Mouse (Mus musculus) kidney, embryonic 14.5 days (tissue): ENCODE data around the gene Pld5. TPM values are rescaled to one million over a fixed set of nuclear protein-coding genes. Genes with fewer than 3 reads are reported as not detected.
"Not testable (repeated sequence)": the region's sequence is repeated elsewhere in the genome, so short reads cannot be mapped to it uniquely, and the experiment has no call there.

Experiments used
- ATAC-seq: fragments of 200-750 bp; cut with Nextera tagmentation; 2 replicates; pipeline ENCODE4 v1.8.0; 2017; ENCODE audit warnings: moderate number of reproducible peaks, mild to moderate bottlenecking, moderate TSS enrichment, moderate library complexity; ENCODE audit not compliant: low FRiP score, low TSS enrichment
- H3K27ac ChIP-seq: fragments of 300-500 bp; sonication (generic); 2 replicates; pipeline ENCODE4 v1.5.1; 2014; ENCODE audit warnings: low read depth, mild to moderate bottlenecking, low read length, moderate library complexity, mixed read lengths
- H3K27me3 ChIP-seq: fragments of 300-500 bp; sonication (generic); 2 replicates; pipeline ENCODE4 v1.6.1; 2014; ENCODE audit warnings: mild to moderate bottlenecking, low read length; ENCODE audit not compliant: control insufficient read depth, insufficient read depth
- H3K36me3 ChIP-seq: fragments of 300-500 bp; sonication (generic); 2 replicates; pipeline ENCODE4 v1.6.1; 2014; ENCODE audit warnings: low read length, mixed read lengths; ENCODE audit not compliant: control insufficient read depth, insufficient read depth
- H3K4me1 ChIP-seq: fragments of 300-500 bp; sonication (generic); 2 replicates; pipeline ENCODE4 v1.6.1; 2014; ENCODE audit warnings: low read length, mixed read lengths; ENCODE audit not compliant: control insufficient read depth, insufficient read depth
- H3K4me2 ChIP-seq: fragments of 300-500 bp; sonication (generic); replicated peaks from 2 replicates; pipeline ENCODE4 v1.6.1; 2014; ENCODE audit warnings: low read depth, mild to moderate bottlenecking, low read length
- H3K4me3 ChIP-seq: fragments of 300-500 bp; sonication (generic); 2 replicates; pipeline ENCODE4 v1.5.1; 2014; ENCODE audit warnings: mild to moderate bottlenecking, low read length
- H3K9ac ChIP-seq: fragments of 300-500 bp; sonication (generic); 2 replicates; pipeline ENCODE4 v1.6.1; 2014; ENCODE audit warnings: low read depth, mild to moderate bottlenecking, low read length, moderate library complexity
- H3K9me3 ChIP-seq: fragments of 300-500 bp; sonication (generic); 2 replicates; pipeline ENCODE4 v1.6.1; 2016; ENCODE audit warnings: low read length; ENCODE audit not compliant: control insufficient read depth
- WGBS: fragments of 180-500 bp; shearing (Covaris S2); extraction: QIAGEN DNeasy Blood & Tissue Kit; methylation state at CpG from one replicate; pipeline ENCODE4 v1.1.7; 2014; 5-methylcytosine and 5-hydroxymethylcytosine counted together
- polyA plus RNA-seq: library from polyadenylated mRNA; unstranded; fragments of >200 nt; fragmentation: Nextera tagmentation; extraction: Ambion mirVana; gene quantifications from 2 replicates; pipeline ENCODE4 v1.2.1, GENCODE M21; 2014

Gene Pld5
- polyA plus RNA-seq, 1 experiment from 2014 or later: 2.0 TPM

DNA sequence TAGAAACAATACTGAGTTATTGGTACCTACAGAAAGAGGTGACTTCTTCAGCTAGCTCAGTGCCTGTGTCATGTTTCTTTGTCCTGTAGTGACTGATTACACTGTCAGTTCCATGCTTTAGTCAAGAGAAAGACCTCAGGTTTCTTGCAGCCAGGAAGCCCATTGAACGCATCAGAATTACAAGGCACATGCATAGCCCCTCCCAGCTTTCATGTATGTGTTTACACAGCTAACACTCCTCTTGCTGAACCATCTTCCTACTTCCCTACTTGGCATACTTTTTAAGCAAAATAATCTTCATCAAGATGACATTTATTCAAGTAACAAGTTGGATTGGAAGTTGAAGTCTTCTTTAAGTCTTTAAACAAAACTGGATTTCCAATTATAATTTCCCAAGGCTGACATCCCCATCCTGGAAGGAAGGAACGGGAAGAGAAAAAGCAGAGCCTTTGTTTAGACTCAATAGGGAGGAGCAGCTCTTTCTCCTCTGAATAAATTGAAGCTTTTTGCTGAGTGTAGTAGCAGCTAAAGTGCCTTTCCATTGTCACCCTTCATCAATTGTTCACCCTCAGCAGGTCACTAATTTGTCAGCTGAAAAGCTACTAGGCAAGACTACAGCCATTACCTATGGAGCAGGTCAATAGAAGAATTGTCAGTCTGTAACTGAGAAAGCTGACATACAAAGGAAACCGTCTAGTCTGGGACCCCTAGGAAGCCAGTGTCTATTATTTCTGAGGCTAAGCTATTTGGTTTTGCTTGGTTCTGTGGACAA is 261.4 kb downstream of the Pld5 start:
- H3K4me2 ChIP-seq: no peak overlapping the region
- no peak overlapping the region for H3K9ac ChIP-seq
- no peaks in the 10 kb centered on the region for H3K36me3 ChIP-seq
- no peak for ATAC-seq
- H3K4me1 ChIP-seq: peaks cover 4% of the 10 kb centered on the region; the same call in 1 of the 2 replicates
- no peak overlapping the region for H3K27ac ChIP-seq
- H3K4me3 ChIP-seq: no peak overlapping the region
- WGBS: 48% methylated on average over 3 of the region's 3 CpGs
- no peaks in the 10 kb centered on the region for H3K27me3 ChIP-seq
- no peaks in the 10 kb centered on the region for H3K9me3 ChIP-seq

DNA sequence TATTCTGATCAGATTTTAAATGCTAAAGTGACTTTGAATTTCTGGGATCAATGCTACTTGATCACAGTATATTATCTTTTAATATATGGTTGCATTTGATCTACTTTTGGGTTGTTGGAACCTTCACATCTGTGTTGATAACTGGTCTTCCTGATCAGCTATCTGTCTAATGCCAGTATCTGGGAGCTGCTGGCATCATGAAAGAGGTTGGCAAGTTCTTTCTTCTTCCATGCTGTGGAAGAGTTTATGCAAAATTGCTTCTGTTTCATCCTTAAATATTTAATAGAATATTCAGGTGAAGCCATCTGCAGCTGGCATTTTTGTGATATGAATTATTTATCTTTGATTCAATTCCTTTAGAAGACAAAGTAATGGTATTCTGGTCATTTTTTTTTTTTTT is 263.6 kb downstream of the Pld5 start:
- no peak overlapping the region for H3K4me3 ChIP-seq
- no peaks in the 10 kb centered on the region for H3K36me3 ChIP-seq
- peaks cover 4% of the 10 kb centered on the region; the same call in 1 of the 2 replicates for H3K4me1 ChIP-seq
- H3K4me2 ChIP-seq: no peak overlapping the region
- H3K27me3 ChIP-seq: no peaks in the 10 kb centered on the region
- no peak for ATAC-seq
- H3K9me3 ChIP-seq: no peaks in the 10 kb centered on the region
- no peak overlapping the region for H3K9ac ChIP-seq
- no peak overlapping the region for H3K27ac ChIP-seq

DNA sequence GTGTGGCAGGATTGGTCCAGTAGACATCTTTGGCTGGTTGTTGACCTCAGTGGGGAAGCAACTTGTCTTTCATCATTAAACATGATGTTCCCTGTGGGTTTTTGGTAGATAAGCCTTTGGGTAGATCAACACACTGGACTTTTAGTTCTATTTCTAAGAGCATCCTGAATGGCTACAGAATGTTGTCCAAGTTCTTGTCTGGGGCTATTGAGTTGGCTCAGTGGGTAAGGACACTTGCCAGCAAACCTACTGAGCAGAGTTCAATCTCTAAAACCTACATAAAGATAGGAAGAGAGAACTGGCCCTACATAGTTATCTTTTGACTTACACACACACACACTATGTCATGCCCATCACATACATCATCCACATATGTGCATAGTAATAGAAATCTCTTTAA is 264.0 kb downstream of the Pld5 start:
- peaks cover 3% of the 10 kb centered on the region; the same call in 1 of the 2 replicates for H3K4me1 ChIP-seq
- H3K4me3 ChIP-seq: no peak overlapping the region
- H3K9ac ChIP-seq: no peak overlapping the region
- H3K9me3 ChIP-seq: no peaks in the 10 kb centered on the region
- H3K36me3 ChIP-seq: no peaks in the 10 kb centered on the region
- no peak for ATAC-seq
- no peak overlapping the region for H3K4me2 ChIP-seq
- H3K27me3 ChIP-seq: no peaks in the 10 kb centered on the region
- no peak overlapping the region for H3K27ac ChIP-seq

DNA sequence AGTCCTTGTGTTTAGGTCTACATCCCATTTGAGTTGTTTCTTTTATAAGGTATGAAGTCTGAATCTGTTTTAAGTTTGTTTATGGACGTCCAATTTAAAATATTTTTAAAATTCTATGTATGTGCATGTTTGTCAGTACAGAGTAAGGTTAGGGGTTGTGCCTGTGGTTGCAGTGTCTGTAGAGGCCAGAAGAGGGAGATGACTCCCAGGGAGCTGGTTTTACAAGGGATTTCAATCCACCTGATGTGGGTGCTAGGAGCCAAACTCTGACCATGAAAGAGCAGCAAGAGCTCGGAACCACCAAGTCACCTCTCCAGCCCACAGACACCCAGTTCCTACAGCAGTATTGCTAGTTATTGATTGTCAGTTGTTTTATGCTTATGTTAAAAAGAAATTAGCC is 266.7 kb downstream of the Pld5 start:
- no peaks in the 10 kb centered on the region for H3K4me1 ChIP-seq
- no peak overlapping the region for H3K9ac ChIP-seq
- no peaks in the 10 kb centered on the region for H3K27me3 ChIP-seq
- H3K4me2 ChIP-seq: no peak overlapping the region
- no peaks in the 10 kb centered on the region for H3K36me3 ChIP-seq
- no peak overlapping the region for H3K4me3 ChIP-seq
- ATAC-seq: no peak
- H3K9me3 ChIP-seq: no peaks in the 10 kb centered on the region
- H3K27ac ChIP-seq: no peak overlapping the region
- WGBS: 87% methylated on average over 2 of the region's 2 CpGs

DNA sequence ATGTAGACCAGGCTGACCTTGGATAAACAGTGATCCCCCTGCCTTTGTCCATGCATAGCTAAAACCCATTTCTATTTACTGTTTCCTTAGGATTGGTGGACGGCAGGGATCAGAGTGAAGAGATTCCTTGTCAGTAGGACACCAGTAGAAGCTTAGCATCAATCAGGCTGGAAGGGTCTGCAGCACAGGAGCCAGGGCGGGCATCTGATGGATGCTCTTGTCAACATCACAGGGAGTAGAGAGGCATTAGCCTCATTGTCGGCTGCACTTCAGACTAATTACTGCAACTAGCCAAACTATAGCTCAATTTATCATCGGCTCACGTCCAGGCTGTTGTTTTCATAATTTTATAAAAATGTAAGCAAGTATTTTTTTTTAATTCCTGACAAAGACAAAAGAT is 274.5 kb downstream of the Pld5 start:
- no peak for ATAC-seq
- Histone ChIP-seq H3K4me3 (no peak overlapping the region), H3K9ac (no peak overlapping the region), H3K27me3 (no peaks in the 10 kb centered on the region), H3K4me1 (no peaks in the 10 kb centered on the region), H3K27ac (no peak overlapping the region), H3K9me3 (no peaks in the 10 kb centered on the region), H3K36me3 (no peaks in the 10 kb centered on the region), H3K4me2 (no peak overlapping the region)
- 68% methylated on average over 5 of the region's 5 CpGs for WGBS

DNA sequence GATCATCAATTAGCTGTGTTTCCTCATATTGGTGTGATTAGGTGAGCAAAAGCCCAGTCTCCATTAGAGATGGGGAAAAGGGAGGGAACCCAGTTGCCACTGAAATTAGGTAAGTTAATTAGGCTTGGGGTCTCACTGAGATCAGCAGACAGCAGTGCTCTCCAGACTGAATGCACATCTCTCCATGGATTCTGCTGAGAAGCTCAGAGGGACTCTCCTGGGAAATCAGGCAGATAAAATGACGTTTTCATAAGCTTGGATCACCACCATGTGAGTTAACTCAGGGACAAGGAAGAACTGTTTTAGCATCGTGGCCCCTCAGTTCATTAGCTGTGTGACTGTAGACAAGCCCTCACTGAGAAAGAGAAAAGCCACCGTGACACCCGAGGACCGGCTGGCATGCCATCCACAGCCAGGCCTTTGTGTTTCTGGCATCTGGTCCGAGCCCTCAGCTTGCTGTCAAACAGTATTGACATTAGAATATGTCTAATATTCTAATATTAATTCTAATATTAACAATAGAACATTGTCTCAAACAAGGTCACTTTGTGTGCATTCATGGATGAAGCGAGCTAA is 277.9 kb downstream of the Pld5 start:
- ATAC-seq: no peak
- Histone ChIP-seq H3K27ac (no peak overlapping the region), H3K27me3 (no peaks in the 10 kb centered on the region), H3K9me3 (no peaks in the 10 kb centered on the region), H3K4me1 (no peaks in the 10 kb centered on the region), H3K4me3 (no peak overlapping the region), H3K36me3 (no peaks in the 10 kb centered on the region), H3K4me2 (no peak overlapping the region), H3K9ac (no peak overlapping the region)
- 66% methylated on average over 7 of the region's 7 CpGs for WGBS

DNA sequence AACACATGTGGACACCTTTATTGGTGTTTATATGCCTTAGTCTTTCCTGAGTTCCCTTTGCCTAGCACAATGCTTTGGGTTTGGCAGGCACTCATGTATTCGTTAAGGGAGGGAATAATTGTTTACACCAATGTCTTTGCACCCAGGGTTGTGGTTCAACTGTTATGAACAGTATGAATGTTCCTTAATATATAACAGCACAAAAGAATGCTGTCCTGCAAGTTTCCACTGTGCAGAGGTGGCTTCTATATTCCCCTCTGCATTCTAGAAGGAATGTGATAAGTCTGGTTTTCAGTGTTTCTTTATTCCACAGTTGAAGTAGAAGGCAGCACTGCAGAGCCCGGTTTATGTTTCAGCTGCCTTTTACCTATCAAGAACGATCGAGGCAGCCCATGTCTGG is 286.2 kb downstream of the Pld5 start:
- H3K9ac ChIP-seq: no peak overlapping the region
- no peaks in the 10 kb centered on the region for H3K4me1 ChIP-seq
- no peak for ATAC-seq
- no peak overlapping the region for H3K27ac ChIP-seq
- H3K4me3 ChIP-seq: no peak overlapping the region
- no peaks in the 10 kb centered on the region for H3K27me3 ChIP-seq
- 70% methylated on average over 4 of the region's 4 CpGs for WGBS
- H3K36me3 ChIP-seq: no peaks in the 10 kb centered on the region
- H3K9me3 ChIP-seq: no peaks in the 10 kb centered on the region; the same call in 1 of the 2 replicates
- H3K4me2 ChIP-seq: no peak overlapping the region

DNA sequence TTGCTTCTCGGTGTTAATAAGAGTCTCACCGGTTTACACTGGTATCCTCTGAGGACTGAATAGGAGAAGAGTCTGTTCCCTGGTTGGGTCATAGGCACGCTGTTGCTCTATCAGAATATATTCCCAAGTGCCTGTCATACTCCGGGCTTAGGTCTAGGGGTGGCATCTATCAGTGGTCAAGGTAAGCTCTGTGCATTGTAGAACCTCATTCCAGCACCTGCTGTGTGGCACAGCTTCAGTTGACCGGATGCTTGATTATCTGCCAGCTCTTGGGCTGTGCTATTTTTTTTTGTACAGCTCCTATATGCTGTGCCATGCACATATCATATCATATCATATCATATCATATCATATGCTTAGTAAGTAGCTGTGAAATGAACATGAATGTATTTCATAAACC is 286.7 kb downstream of the Pld5 start:
- no peaks in the 10 kb centered on the region for H3K4me1 ChIP-seq
- H3K9me3 ChIP-seq: no peaks in the 10 kb centered on the region; the same call in 1 of the 2 replicates
- no peak overlapping the region for H3K4me2 ChIP-seq
- H3K4me3 ChIP-seq: no peak overlapping the region
- 92% methylated on average over 5 of the region's 5 CpGs for WGBS
- H3K36me3 ChIP-seq: no peaks in the 10 kb centered on the region
- no peaks in the 10 kb centered on the region for H3K27me3 ChIP-seq
- no peak overlapping the region for H3K27ac ChIP-seq
- ATAC-seq: no peak
- H3K9ac ChIP-seq: no peak overlapping the region

DNA sequence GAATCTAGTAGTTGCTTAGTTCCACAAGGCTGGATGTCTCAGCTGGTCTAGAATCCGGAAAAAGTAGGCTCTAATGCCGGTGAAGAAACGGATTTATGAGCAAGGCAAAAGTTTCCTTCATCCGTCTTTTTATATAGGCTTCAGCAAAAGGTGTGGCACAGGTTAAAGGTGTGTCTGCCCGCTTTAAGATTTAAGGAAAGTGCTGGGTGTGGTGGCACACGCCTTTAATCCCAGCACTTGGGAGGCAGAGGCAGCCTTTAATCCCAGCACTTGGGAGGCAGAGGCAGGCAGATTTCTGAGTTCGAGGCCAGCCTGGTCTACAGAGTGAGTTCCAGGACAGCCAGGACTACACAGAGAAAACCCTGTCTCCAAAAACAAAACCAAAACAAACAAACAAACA is 296.1 kb downstream of the Pld5 start, which contains the start of gene Rbm8a2:
Gene Rbm8a2, minus strand, starts transcription at position 101 of the 400 bp plus-strand sequence.
- H3K9ac ChIP-seq, H3K9me3 ChIP-seq, H3K4me3 ChIP-seq, H3K27ac ChIP-seq, H3K36me3 ChIP-seq, ATAC-seq, H3K4me1 ChIP-seq, H3K4me2 ChIP-seq, H3K27me3 ChIP-seq: not testable (repeated sequence)
- 95% methylated on average over 7 of the region's 7 CpGs for WGBS
